Mouse (Mus musculus) heart, adult 2 months (tissue): Measurements from ENCODE around the gene Adcy2.

Source experiments
- CTCF ChIP-seq: fragments of 200-600 bp; IDR thresholded peaks from 2 replicates; pipeline ENCODE4 v1.8.1; 2022; ENCODE audit warnings: antibody characterized with exemption, mild to moderate bottlenecking, moderate library complexity
- EP300 ChIP-seq: fragments of 200-500 bp; IDR thresholded peaks from 2 replicates; pipeline ENCODE4 v1.6.1; 2011; ENCODE audit warnings: low read depth, low read length, control low read depth; ENCODE audit not compliant: insufficient read depth
- POLR2A ChIP-seq: fragments of 200-500 bp; IDR thresholded peaks from 2 replicates; pipeline ENCODE4 v1.6.1; 2011; ENCODE audit warnings: mild to moderate bottlenecking, low read depth, low read length, control low read depth; ENCODE audit not compliant: insufficient read depth

GRCm38 (mm10) chr13:68581086-68581740 lies 418.1 kb downstream of the Adcy2 start:
- TF ChIP-seq POLR2A (no peak), CTCF (no peak), EP300 (no peak)
